Mouse (Mus musculus) fat pad, adult 2 months (tissue): ENCODE results near the gene Rps6kb2.

Experiments used
- DNase-seq: peaks from one replicate; pipeline ENCODE4 v3.0.0-alpha.2; 2011; ENCODE audit warnings: low read depth, low spot score; ENCODE audit errors: extremely low read depth

Gene Rps6kb2

GRCm38 (mm10) chr19:4189051-4189620 is 26.0 kb upstream of the Rps6kb2 start:
- DNase-seq: no peak

GRCm38 (mm10) chr19:4187303-4187702 is 24.1 kb upstream of the Rps6kb2 start:
- no peak for DNase-seq

- DNase-seq: no peak
These were observed 22.1 kb upstream of the Rps6kb2 start for GRCm38 (mm10) chr19:4184976-4185975.

GRCm38 (mm10) chr19:4183689-4184088 is 20.5 kb upstream of the Rps6kb2 start:
- DNase-seq: no peak

GRCm38 (mm10) chr19:4181892-4182291 is 18.7 kb upstream of the Rps6kb2 start:
- DNase-seq: no peak

GRCm38 (mm10) chr19:4180411-4180810 is 17.3 kb upstream of the Rps6kb2 start:
- DNase-seq: no peak

GRCm38 (mm10) chr19:4175368-4175947 is 12.3 kb upstream of the Rps6kb2 start, which contains the start of gene Carns1:
TSS of gene Carns1 (minus strand) at chr19:4175479.
- no peak for DNase-seq

- no peak for DNase-seq
These were observed 9.8 kb upstream of the Rps6kb2 start for GRCm38 (mm10) chr19:4172925-4173324.

GRCm38 (mm10) chr19:4171393-4172290 is 8.5 kb upstream of the Rps6kb2 start:
- no peak for DNase-seq

- no peak for DNase-seq
These were observed 7.7 kb upstream of the Rps6kb2 start for GRCm38 (mm10) chr19:4170723-4171392.

GRCm38 (mm10) chr19:4169810-4170209 is 6.7 kb upstream of the Rps6kb2 start:
- no peak for DNase-seq

GRCm38 (mm10) chr19:4169378-4169784 is 6.2 kb upstream of the Rps6kb2 start:
- DNase-seq: no peak

- DNase-seq: no peak
These were observed 3.7 kb upstream of the Rps6kb2 start for GRCm38 (mm10) chr19:4166678-4167476.

- no peak for DNase-seq
These were observed 1.6 kb upstream of the Rps6kb2 start for GRCm38 (mm10) chr19:4164721-4165120.

- DNase-seq: no peak
These were observed 946 bp upstream of the Rps6kb2 start for GRCm38 (mm10) chr19:4164100-4164499.

GRCm38 (mm10) chr19:4163543-4163887 is 361 bp upstream of the Rps6kb2 start:
- DNase-seq: no peak

- DNase-seq: no peak
These were observed 4.1 kb downstream of the Rps6kb2 start for GRCm38 (mm10) chr19:4159049-4159448.

GRCm38 (mm10) chr19:4156771-4157170 is 6.4 kb downstream of the Rps6kb2 start:
- DNase-seq: no peak

GRCm38 (mm10) chr19:4156073-4156579 is 7.0 kb downstream of the Rps6kb2 start:
- no peak for DNase-seq
